Mouse (Mus musculus): Measurements from ENCODE around the gene Prpf6. TPM values are rescaled to one million over a fixed set of nuclear protein-coding genes. Genes with fewer than 3 reads are reported as not detected.

Gene Prpf6
- 38.9 and 45.5 TPM in 2 replicates for polyA plus RNA-seq (2015; fragmentation: Nextera tagmentation; extraction: Ambion mirVana)

DNA sequence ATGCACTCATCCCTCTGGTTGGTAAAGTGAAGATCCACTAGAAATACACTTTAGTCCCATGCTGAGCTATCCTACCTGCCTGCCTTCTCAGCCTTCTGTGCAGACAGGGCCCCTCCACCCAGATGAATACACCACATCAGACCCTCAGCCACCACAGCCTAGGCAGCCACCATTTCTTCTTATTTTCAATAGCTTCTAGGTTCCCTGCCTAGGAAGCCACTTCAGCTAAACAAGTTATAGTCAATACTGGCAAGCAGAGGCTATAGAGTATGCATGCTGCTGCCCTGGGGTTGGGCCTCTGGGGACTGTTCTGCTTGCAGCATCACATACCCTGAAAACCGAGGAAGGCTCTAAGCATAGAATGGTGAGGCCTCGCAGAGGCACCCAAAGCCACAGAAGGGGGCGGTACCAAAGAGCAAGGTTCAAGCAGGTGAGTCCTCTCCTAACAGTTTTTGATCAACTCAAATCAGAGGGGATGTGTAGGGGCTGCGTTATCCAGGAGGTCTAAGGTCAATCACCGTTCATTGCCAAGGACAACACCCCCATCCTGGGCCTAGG is at the start of gene Prpf6:
Prpf6 (plus strand) TSS at position 341 of the 558 bp plus-strand sequence.
- Histone ChIP-seq H3K9me3 (replicated peaks) (no peaks in the 10 kb centered on the region), H3K4me2 (peak within 1 kb of the TSS; percentile 78), H3K27me3 (no peaks in the 10 kb centered on the region), H3K36me3 (peaks cover 38% of the 10 kb centered on the region), H3K4me1 (replicated peaks) (peaks cover 13% of the 10 kb centered on the region), H3K27ac (peak within 1 kb of the TSS; percentile 82), H3K4me3 (peak within 1 kb of the TSS; percentile 91), H3K9ac (peak within 1 kb of the TSS; percentile 88)
- 6% methylated on average over 5 of the region's 5 CpGs for WGBS
- no peak for ATAC-seq (replicated peaks; ENCODE audit: insufficient number of reproducible peaks, insufficient read depth, low FRiP score, low read depth)

DNA sequence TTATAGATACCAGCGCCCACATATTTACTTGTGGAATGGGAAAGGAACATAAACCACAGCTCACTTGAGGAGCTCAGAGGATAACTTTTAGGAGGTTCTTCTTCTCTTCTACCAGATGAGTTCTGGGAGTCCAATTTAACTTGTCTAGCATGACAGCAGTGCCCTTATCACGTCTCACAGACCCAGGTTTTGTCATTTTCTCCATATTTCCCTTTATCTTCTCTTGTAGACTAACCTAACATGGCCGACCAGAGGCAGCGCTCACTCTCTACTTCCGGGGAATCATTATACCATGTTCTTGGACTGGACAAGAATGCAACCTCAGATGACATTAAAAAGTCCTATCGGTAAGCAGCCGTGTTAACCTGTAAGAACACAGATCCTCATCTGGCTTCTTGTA is 45.5 kb upstream of the Prpf6 start:
- no peak for ATAC-seq (replicated peaks; ENCODE audit: insufficient number of reproducible peaks, insufficient read depth, low FRiP score, low read depth)
- H3K4me3 ChIP-seq = no peak overlapping the region
- no peak overlapping the region for H3K27ac ChIP-seq
- H3K4me2 ChIP-seq = no peak overlapping the region
- peaks cover 48% of the 10 kb centered on the region for H3K36me3 ChIP-seq
- WGBS = 88% methylated on average over 7 of the region's 7 CpGs
- no peaks in the 10 kb centered on the region for H3K9me3 ChIP-seq (replicated peaks)
- no peaks in the 10 kb centered on the region for H3K4me1 ChIP-seq (replicated peaks)
- H3K9ac ChIP-seq = no peak overlapping the region
- H3K27me3 ChIP-seq = no peaks in the 10 kb centered on the region

GRCm38 (mm10) chr2:181548227-181548626 is 43.4 kb upstream of the Prpf6 start:
- no peak overlapping the region for H3K9ac ChIP-seq
- peaks cover 68% of the 10 kb centered on the region for H3K36me3 ChIP-seq
- no peak overlapping the region for H3K4me3 ChIP-seq
- no peak overlapping the region for H3K27ac ChIP-seq
- WGBS = 75% methylated on average over 1 of the region's 1 CpGs
- no peak overlapping the region for H3K4me2 ChIP-seq
- no peaks in the 10 kb centered on the region for H3K27me3 ChIP-seq
- H3K4me1 ChIP-seq (replicated peaks) = no peaks in the 10 kb centered on the region
- no peak for ATAC-seq (replicated peaks; ENCODE audit: insufficient number of reproducible peaks, insufficient read depth, low FRiP score, low read depth)
- no peaks in the 10 kb centered on the region for H3K9me3 ChIP-seq (replicated peaks)

- Histone ChIP-seq H3K9me3 (replicated peaks) (no peaks in the 10 kb centered on the region), H3K9ac (no peak overlapping the region), H3K4me3 (no peak overlapping the region), H3K36me3 (peaks cover 68% of the 10 kb centered on the region), H3K4me1 (replicated peaks) (no peaks in the 10 kb centered on the region), H3K4me2 (no peak overlapping the region), H3K27me3 (no peaks in the 10 kb centered on the region), H3K27ac (no peak overlapping the region)
- no peak for ATAC-seq (replicated peaks; ENCODE audit: insufficient number of reproducible peaks, insufficient read depth, low FRiP score, low read depth)
- WGBS = 55% methylated on average over 5 of the region's 5 CpGs
Measured at GRCm38 (mm10) chr2:181548682-181549081, 43.0 kb upstream of the Prpf6 start.

DNA sequence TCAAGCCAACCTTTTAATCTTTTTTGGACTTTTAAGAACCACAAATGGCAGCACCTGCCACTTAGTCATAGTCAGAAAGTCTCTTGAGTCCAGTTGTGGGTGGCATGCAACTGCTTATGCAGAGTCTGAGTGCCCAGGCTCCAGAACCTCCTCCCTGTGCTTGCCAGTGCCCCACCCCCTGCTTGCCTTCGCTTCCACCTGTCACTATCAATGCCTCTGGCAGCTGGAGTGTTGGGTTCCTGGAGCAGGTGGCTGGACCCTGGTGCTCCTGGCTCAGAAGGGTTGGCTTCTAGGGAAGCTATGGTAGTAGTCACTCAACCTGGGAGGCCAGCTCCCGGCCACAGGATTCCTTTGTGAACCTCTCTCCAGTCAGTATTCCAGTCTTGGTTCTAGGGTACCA is 41.4 kb upstream of the Prpf6 start:
- ATAC-seq (replicated peaks; ENCODE audit: insufficient number of reproducible peaks, insufficient read depth, low FRiP score, low read depth) = no peak
- Histone ChIP-seq H3K36me3 (peaks cover 68% of the 10 kb centered on the region), H3K4me2 (no peak overlapping the region), H3K4me3 (no peak overlapping the region), H3K9ac (no peak overlapping the region), H3K9me3 (replicated peaks) (no peaks in the 10 kb centered on the region), H3K27me3 (no peaks in the 10 kb centered on the region), H3K27ac (no peak overlapping the region), H3K4me1 (replicated peaks) (no peaks in the 10 kb centered on the region)
- 89% methylated on average over 2 of the region's 2 CpGs for WGBS

GRCm38 (mm10) chr2:181553772-181554171 is 37.9 kb upstream of the Prpf6 start:
- no peak for ATAC-seq (replicated peaks; ENCODE audit: insufficient number of reproducible peaks, insufficient read depth, low FRiP score, low read depth)
- Histone ChIP-seq H3K4me3 (no peak overlapping the region), H3K27me3 (no peaks in the 10 kb centered on the region), H3K36me3 (peaks cover 43% of the 10 kb centered on the region), H3K4me2 (no peak overlapping the region), H3K4me1 (replicated peaks) (no peaks in the 10 kb centered on the region), H3K9me3 (replicated peaks) (no peaks in the 10 kb centered on the region), H3K27ac (no peak overlapping the region), H3K9ac (no peak overlapping the region)

DNA sequence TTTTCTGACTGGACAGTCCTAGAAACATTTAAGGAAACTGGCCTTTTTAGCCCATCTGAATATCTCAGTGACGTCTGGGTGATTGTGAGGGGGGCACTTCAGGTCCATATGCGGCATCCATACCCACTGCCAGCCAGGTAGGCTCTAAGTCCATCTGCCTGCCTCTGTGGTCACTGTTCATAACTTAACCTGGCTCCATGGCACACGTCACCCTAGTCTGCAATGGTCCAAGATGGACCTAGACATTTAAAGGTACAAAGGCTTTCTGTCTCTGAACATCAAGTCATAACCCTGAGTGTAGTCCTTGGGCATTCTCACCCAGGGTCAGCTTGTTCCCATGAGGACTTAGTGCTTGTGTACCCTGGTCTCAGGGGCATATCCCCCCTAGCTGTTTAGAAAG is 24.3 kb upstream of the Prpf6 start:
- H3K27ac ChIP-seq = no peak overlapping the region
- no peak overlapping the region for H3K4me3 ChIP-seq
- no peak overlapping the region for H3K9ac ChIP-seq
- no peaks in the 10 kb centered on the region for H3K9me3 ChIP-seq (replicated peaks)
- WGBS = 80% methylated on average over 3 of the region's 3 CpGs
- H3K4me1 ChIP-seq (replicated peaks) = peaks cover 5% of the 10 kb centered on the region
- no peak for ATAC-seq (replicated peaks; ENCODE audit: insufficient number of reproducible peaks, insufficient read depth, low FRiP score, low read depth)
- no peaks in the 10 kb centered on the region for H3K27me3 ChIP-seq
- H3K4me2 ChIP-seq = no peak overlapping the region
- H3K36me3 ChIP-seq = no peaks in the 10 kb centered on the region

DNA sequence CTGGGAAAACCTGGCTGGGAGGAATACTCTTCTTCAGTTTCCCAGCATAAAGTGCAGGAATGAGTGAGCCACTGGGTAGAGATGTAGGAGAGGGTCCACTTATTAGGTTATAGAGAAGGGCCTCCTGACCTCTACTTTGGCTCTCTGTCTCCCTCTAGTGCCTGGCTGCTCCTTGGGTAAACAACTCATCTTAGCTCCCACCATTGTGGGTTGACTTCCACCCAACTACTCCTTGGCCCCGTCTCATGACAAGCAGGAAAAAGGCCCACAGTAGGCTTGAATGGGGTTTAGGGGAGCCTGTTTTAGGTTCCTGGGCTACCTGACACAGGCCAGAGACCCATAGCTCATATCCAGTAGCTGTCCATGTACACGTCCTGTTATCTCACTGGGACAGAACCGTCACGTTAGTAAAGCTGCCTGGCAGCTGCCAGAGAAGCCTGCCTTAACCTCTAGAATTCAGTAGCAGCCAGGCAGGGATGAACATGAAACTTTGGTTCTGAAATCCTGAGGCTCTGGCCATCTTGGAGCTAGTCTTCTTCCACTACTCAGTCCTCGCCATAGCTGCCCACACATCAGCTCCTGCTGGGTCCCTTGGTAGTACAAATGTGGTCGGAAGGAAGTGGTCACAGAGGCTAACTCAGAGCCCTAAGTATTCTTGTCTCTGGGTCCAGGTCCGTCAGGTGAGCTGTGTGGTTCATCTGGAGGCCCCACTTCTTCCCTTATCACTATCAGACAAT is 23.2 kb upstream of the Prpf6 start:
- Histone ChIP-seq H3K9ac (no peak overlapping the region), H3K4me2 (no peak overlapping the region), H3K36me3 (peaks cover 5% of the 10 kb centered on the region), H3K9me3 (replicated peaks) (no peaks in the 10 kb centered on the region), H3K27me3 (no peaks in the 10 kb centered on the region), H3K4me3 (no peak overlapping the region), H3K27ac (no peak overlapping the region), H3K4me1 (replicated peaks) (peaks cover 5% of the 10 kb centered on the region)
- ATAC-seq (replicated peaks; ENCODE audit: insufficient number of reproducible peaks, insufficient read depth, low FRiP score, low read depth) = no peak
- WGBS = 59% methylated on average over 7 of the region's 7 CpGs

GRCm38 (mm10) chr2:181569856-181570255 is 21.8 kb upstream of the Prpf6 start:
- Histone ChIP-seq H3K4me3 (no peak overlapping the region), H3K9me3 (replicated peaks) (no peaks in the 10 kb centered on the region), H3K9ac (no peak overlapping the region), H3K27ac (no peak overlapping the region), H3K4me2 (no peak overlapping the region), H3K4me1 (replicated peaks) (peaks cover 5% of the 10 kb centered on the region), H3K27me3 (no peaks in the 10 kb centered on the region), H3K36me3 (peaks cover 11% of the 10 kb centered on the region)
- 90% methylated on average over 10 of the region's 10 CpGs for WGBS
- ATAC-seq (replicated peaks; ENCODE audit: insufficient number of reproducible peaks, insufficient read depth, low FRiP score, low read depth) = no peak

- peaks cover 5% of the 10 kb centered on the region for H3K4me1 ChIP-seq (replicated peaks)
- H3K4me3 ChIP-seq = no peak overlapping the region
- no peak overlapping the region for H3K9ac ChIP-seq
- peaks cover 11% of the 10 kb centered on the region for H3K36me3 ChIP-seq
- H3K9me3 ChIP-seq (replicated peaks) = no peaks in the 10 kb centered on the region
- WGBS = 80% methylated on average over 8 of the region's 8 CpGs
- no peaks in the 10 kb centered on the region for H3K27me3 ChIP-seq
- ATAC-seq (replicated peaks; ENCODE audit: insufficient number of reproducible peaks, insufficient read depth, low FRiP score, low read depth) = no peak
- no peak overlapping the region for H3K27ac ChIP-seq
- no peak overlapping the region for H3K4me2 ChIP-seq
Measured at GRCm38 (mm10) chr2:181570375-181570774, 21.3 kb upstream of the Prpf6 start.

DNA sequence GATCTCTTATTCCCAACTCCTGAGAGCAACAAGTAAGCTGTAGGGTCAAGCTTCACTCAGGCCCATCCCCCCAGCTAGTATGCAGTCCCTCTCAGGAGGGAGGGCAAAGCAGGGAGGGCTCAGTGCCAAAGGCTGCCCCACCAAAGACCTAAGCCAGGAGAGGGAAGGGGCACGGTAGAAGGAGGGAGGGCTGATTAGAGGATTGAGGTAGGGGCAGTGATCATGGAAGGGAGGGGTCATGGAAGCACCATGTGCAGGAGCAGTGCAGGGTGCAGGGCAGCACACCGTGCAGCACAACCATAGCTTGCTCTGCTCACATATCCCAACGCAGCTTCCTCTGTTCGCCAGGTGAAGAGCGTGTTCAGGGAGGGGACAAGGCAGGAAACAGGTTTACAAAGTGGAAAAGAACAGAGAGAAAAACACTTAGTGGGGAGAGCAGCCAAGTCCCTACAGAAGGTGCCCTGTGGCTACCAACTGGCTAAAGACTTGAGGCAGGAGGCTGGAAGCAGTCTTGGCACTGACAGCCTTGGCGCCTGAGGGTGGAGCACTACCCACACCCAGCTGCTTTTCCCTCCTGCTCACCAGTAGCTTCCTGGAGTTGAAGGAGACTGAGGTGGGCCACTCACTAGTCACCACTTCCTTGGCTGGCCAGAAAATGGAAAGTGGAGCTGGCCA is 20.6 kb upstream of the Prpf6 start:
- H3K4me3 ChIP-seq = no peak overlapping the region
- H3K36me3 ChIP-seq = peaks cover 11% of the 10 kb centered on the region
- no peak overlapping the region for H3K27ac ChIP-seq
- H3K9ac ChIP-seq = no peak overlapping the region
- no peaks in the 10 kb centered on the region for H3K9me3 ChIP-seq (replicated peaks)
- H3K4me1 ChIP-seq (replicated peaks) = peaks cover 5% of the 10 kb centered on the region
- no peak overlapping the region for H3K4me2 ChIP-seq
- WGBS = 57% methylated on average over 6 of the region's 6 CpGs
- no peak for ATAC-seq (replicated peaks; ENCODE audit: insufficient number of reproducible peaks, insufficient read depth, low FRiP score, low read depth)
- no peaks in the 10 kb centered on the region for H3K27me3 ChIP-seq
